Mouse (Mus musculus) embryonic facial prominence, embryonic 11.5 days (tissue): ENCODE data around the gene Akain1. TPM values are rescaled to one million over a fixed set of nuclear protein-coding genes. Genes with fewer than 3 reads are reported as not detected.

Experiments used
- ATAC-seq: fragments of 200-750 bp; cut with Nextera tagmentation; replicated peaks from 2 replicates; pipeline ENCODE4 v1.8.0; 2017; ENCODE audit warnings: low read depth; ENCODE audit not compliant: insufficient number of reproducible peaks, low FRiP score, low TSS enrichment
- DNase-seq: peaks from one replicate; pipeline ENCODE4 v3.0.0-alpha.2; 2015; ENCODE audit warnings: low spot score
- H3K27ac ChIP-seq: fragments of 300-500 bp; sonication (generic); replicated peaks from 2 replicates; pipeline ENCODE4 v1.5.1; 2014; ENCODE audit warnings: mild to moderate bottlenecking, low read depth, low read length, control low read depth
- H3K27me3 ChIP-seq: fragments of 300-500 bp; sonication (generic); 2 replicates; pipeline ENCODE4 v1.6.1; 2014; ENCODE audit warnings: mild to moderate bottlenecking, low read length, moderate library complexity, mixed read lengths; ENCODE audit not compliant: control insufficient read depth, insufficient read depth
- H3K36me3 ChIP-seq: fragments of 300-500 bp; sonication (generic); replicated peaks from 2 replicates; pipeline ENCODE4 v1.6.1; 2014; ENCODE audit warnings: low read depth, mild to moderate bottlenecking, low read length, moderate library complexity, mixed read lengths; ENCODE audit not compliant: control insufficient read depth, insufficient read depth
- H3K4me1 ChIP-seq: fragments of 300-500 bp; sonication (generic); 2 replicates; pipeline ENCODE4 v1.6.1; 2014; ENCODE audit warnings: low read length, mixed read lengths; ENCODE audit not compliant: control insufficient read depth, insufficient read depth
- H3K4me2 ChIP-seq: fragments of 300-500 bp; sonication (generic); 2 replicates; pipeline ENCODE4 v1.6.1; 2014; ENCODE audit warnings: low read depth, mild to moderate bottlenecking, control low read depth, low read length, moderate library complexity
- H3K4me3 ChIP-seq: fragments of 300-500 bp; sonication (generic); 2 replicates; pipeline ENCODE4 v1.5.1; 2014; ENCODE audit warnings: low read depth, low read length, control low read depth
- H3K9ac ChIP-seq: fragments of 300-500 bp; sonication (generic); replicated peaks from 2 replicates; pipeline ENCODE4 v1.6.1; 2014; ENCODE audit warnings: mild to moderate bottlenecking, control low read depth, low read length
- H3K9me3 ChIP-seq: fragments of 300-500 bp; sonication (generic); replicated peaks from 2 replicates; pipeline ENCODE4 v1.6.1; 2016; ENCODE audit warnings: mild to moderate bottlenecking, low read length, inconsistent platforms, mixed read lengths; ENCODE audit not compliant: control insufficient read depth
- WGBS: fragments of 180-500 bp; shearing (Covaris S2); extraction: QIAGEN DNeasy Blood & Tissue Kit; methylation state at CpG from one replicate; pipeline ENCODE4 v1.1.7; 2014; 5-methylcytosine and 5-hydroxymethylcytosine counted together
- polyA plus RNA-seq: library from polyadenylated mRNA; unstranded; fragments of >200 nt; fragmentation: Nextera tagmentation; extraction: Ambion mirVana; gene quantifications from 2 replicates; pipeline ENCODE4 v1.2.1, GENCODE M21; 2014

Akain1 gene
- polyA plus RNA-seq, 1 experiment from 2014 or later: 0.17 TPM

DNA sequence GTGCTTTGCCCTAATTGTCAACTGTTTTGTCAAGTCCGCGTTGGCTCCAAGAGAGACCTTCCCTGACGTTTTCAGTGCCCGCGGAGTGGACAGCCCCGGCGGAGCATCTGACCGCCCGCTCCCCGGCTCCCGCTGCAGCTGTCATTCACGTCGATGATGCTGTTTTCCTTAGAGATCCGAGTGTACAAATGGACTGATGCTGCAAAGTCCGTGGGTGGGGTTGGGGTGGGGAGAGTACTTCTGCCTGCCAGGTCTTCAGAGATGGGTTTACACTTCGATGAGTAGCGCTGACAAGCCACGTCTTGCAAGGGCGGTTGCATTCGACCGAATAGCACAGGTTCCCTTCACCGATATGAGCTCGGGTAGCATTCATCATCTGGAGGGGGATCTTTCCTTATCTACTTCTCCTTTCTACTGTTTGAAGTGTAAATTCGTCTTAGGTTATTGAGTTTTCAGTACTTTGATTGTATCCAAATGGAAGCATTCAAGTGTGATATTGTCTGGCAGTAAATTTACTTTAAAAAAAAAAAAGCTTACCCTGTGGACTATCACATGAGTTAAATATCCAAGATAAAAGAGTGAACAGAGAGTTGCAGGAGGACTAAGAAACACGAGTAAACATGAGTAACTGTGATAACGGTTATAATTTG, 21.3 kb upstream of the Akain1 start:
- DNase-seq: no peak
- no peaks in the 10 kb centered on the region for H3K4me1 ChIP-seq
- WGBS: 3% methylated on average over 26 of the region's 26 CpGs
- peak; percentile 26; the same call in 1 of the 2 replicates for ATAC-seq
- peak overlapping the region; percentile 77; the same call in 1 of the 2 replicates for H3K27ac ChIP-seq
- H3K36me3 ChIP-seq: no peaks in the 10 kb centered on the region
- peak overlapping the region; percentile 85 for H3K9ac ChIP-seq
- peak overlapping the region; percentile 60 for H3K4me3 ChIP-seq
- peak overlapping the region; percentile 69 for H3K4me2 ChIP-seq
- no peaks in the 10 kb centered on the region for H3K9me3 ChIP-seq
- H3K27me3 ChIP-seq: no peaks in the 10 kb centered on the region

DNA sequence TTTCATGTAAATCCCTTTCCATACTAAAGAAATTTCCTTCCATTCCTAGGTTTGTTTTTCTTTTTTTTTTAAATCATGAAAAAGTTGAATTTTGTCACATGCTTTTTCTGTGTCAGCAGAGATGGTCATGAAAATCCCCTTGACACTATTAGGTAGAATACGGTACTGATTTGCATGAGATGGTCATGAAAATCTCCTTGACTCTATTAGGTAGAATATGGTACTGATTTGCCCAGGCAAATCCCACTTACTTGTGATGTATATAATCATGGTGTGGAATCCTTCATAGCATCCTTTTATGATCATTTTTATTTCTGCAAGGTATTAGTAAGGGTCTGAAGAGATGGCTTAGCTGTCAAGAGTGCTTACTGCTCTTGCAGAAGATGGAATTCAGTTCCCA, 17.5 kb upstream of the Akain1 start:
- no peak overlapping the region for H3K9ac ChIP-seq
- no peaks in the 10 kb centered on the region for H3K9me3 ChIP-seq
- WGBS: 6% methylated on average over 1 of the region's 1 CpGs
- H3K4me1 ChIP-seq: no peaks in the 10 kb centered on the region
- peak; percentile 66 for DNase-seq
- no peaks in the 10 kb centered on the region for H3K27me3 ChIP-seq
- ATAC-seq: no peak
- H3K4me3 ChIP-seq: no peak overlapping the region
- no peak overlapping the region for H3K27ac ChIP-seq
- H3K36me3 ChIP-seq: no peaks in the 10 kb centered on the region
- H3K4me2 ChIP-seq: no peak overlapping the region

DNA sequence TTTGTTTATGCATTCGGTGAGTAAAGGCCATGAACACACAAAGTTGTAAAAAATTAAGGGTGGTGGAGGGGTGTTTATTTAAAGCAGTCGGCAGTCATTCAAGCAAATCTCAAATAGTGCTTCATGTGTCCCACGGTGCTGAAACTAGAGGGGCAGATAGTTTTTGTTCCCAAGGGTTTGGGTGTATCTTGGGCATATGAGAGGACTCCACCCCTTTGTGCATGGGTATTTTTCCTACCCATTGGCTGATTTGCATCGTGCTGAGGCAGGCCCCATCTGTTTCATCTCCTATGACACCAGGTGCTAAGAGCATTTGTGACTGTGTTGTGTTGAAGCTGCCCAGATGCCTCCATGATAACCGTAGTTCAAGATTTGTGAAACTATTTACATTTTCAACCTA, 1.3 kb upstream of the Akain1 start:
- 72% methylated on average over 5 of the region's 5 CpGs for WGBS
- peaks cover 20% of the 10 kb centered on the region for H3K27me3 ChIP-seq
- H3K9me3 ChIP-seq: no peaks in the 10 kb centered on the region

DNA sequence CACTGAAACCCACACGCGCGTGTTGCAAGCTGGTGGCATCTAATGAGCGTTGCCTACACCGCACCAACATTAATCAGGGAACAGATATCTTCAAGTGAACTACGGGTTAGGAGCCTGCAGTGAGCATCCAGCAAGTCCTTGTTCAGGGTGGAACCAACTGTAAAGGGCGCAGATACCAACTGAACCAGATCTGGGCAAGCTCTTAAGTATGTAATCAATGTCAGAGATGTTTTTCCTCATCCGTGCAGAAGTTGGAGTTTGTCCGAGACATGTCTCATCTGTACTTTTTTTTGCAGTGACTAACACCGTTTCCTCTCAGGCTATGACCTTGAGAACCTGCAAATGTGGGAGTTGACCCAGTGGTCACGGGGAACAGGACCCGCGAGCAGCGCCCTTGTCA, 640 bp upstream of the Akain1 start:
- H3K27ac ChIP-seq: no peak overlapping the region
- peaks cover 20% of the 10 kb centered on the region for H3K27me3 ChIP-seq
- WGBS: 34% methylated on average over 14 of the region's 14 CpGs
- peak overlapping the region; percentile 67 for H3K4me2 ChIP-seq
- H3K9ac ChIP-seq: no peak overlapping the region
- H3K4me3 ChIP-seq: peak overlapping the region; percentile 23; the same call in 1 of the 2 replicates
- peaks cover 2% of the 10 kb centered on the region; the same call in 1 of the 2 replicates for H3K4me1 ChIP-seq
- ATAC-seq (peak; percentile 11; the same call in 1 of the 2 replicates), DNase-seq (no peak)
- no peaks in the 10 kb centered on the region for H3K36me3 ChIP-seq
- no peaks in the 10 kb centered on the region for H3K9me3 ChIP-seq

More for the DNA sequence above, 1.3 kb upstream of the Akain1 start:
- no peak overlapping the region for H3K4me3 ChIP-seq
- DNase-seq (no peak), ATAC-seq (no peak)
- H3K27ac ChIP-seq: no peak overlapping the region
- no peak overlapping the region for H3K4me2 ChIP-seq
- H3K9ac ChIP-seq: no peak overlapping the region
- peaks cover 2% of the 10 kb centered on the region; the same call in 1 of the 2 replicates for H3K4me1 ChIP-seq
- no peaks in the 10 kb centered on the region for H3K36me3 ChIP-seq

DNA sequence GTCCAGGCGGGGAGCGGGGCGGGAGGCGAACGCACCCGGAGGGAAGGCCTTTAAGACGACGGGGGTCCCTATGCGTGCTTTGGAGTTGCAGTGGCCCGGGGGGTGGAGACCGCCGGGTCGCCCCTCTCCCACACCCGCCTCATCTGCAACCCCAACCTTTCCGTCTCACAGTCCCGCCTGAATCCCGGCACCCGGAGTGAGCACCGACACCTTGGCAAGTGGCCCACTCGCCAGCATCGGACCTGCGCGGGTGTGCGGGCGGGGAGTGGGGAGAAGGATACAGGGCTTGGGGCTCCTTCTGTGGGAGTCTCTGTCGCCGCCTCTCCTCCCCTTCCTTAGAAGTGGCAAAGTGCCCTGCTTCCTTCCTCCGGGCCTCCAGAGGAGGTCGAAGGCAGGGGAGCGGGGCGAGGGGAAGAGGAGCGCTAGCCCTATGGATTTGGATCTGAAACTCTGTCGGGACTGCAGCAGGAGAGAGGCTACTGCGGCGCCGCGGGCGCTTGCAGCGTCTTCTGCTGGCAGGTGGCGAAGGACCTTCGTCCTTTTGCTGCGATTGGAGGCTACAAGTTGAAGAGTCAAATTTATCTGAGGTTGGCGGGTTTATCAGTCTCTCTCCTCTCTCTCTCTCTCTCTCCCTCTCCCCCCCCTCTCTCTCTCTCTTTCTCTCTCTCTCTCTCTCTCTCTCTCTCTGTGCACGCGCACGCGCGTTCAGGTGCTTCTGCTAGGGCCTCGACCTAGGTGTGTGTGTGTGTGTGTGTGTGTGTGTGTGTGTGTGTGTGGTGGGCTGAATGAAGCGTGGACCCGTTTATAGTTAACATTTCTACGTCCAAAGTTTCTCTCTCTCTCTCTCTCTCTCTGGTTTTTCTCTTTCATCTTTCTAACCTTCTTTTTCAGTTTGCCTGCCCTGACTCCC, 700 bp downstream of the Akain1 start:
- peak overlapping the region; percentile 67 for H3K4me2 ChIP-seq
- no peak overlapping the region for H3K27ac ChIP-seq
- H3K9me3 ChIP-seq: no peaks in the 10 kb centered on the region
- peaks cover 20% of the 10 kb centered on the region for H3K27me3 ChIP-seq
- DNase-seq (peak; percentile 29), ATAC-seq (no peak)
- peak overlapping the region; percentile 23 for H3K4me3 ChIP-seq
- no peaks in the 10 kb centered on the region for H3K36me3 ChIP-seq
- H3K9ac ChIP-seq: no peak overlapping the region
- under 1% methylated on average over 52 of the region's 52 CpGs for WGBS
- H3K4me1 ChIP-seq: peaks cover 2% of the 10 kb centered on the region; the same call in 1 of the 2 replicates

DNA sequence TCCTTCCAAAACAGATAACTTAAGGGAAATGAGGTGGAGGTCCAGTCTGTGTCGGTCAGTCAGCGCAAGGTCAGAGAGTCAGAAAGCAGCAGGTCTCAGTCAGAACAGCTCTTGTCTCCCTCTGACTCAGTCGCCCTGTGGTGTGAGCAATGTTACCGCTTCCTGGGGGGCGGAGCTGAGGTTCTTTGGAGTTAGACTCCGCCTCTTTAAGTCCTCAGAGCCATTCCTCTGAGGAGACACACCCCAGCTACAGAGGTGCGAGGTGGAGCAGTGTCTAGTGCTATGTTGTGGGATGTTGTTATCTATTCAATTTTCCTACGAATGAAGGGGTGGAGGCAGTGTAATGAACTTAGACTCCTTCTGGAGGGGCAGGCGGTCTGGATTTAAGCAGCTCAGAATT, 1.9 kb downstream of the Akain1 start:
- Histone ChIP-seq H3K4me3 (no peak overlapping the region), H3K27me3 (peaks cover 20% of the 10 kb centered on the region)
- WGBS: 13% methylated on average over 9 of the region's 9 CpGs

DNA sequence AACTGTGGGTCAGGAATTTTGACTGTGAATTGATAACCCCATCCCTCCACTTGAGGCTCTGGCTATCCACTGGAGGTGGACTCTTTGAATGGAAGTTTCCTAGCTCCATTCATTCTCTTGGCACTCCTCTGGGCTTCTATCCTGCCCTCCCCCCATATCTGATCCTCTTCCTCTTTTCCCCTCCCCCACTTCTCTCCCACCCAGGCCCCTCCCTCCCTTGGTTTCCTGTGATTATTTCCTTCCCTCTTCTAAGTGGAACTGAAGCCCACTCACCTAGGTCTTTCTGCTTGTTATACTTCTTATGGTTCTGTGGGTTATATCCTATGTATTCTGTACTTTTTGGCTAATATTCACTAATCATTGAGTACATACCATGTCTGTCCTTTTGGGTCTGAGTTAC, 9.6 kb downstream of the Akain1 start:
- Histone ChIP-seq H3K4me3 (no peak overlapping the region), H3K27ac (no peak overlapping the region), H3K9me3 (no peaks in the 10 kb centered on the region), H3K4me2 (no peak overlapping the region), H3K27me3 (no peaks in the 10 kb centered on the region), H3K9ac (no peak overlapping the region), H3K4me1 (no peaks in the 10 kb centered on the region), H3K36me3 (no peaks in the 10 kb centered on the region)
- no peak for ATAC-seq
- no peak for DNase-seq

More for the DNA sequence above, 1.9 kb downstream of the Akain1 start:
- Histone ChIP-seq H3K27ac (no peak overlapping the region), H3K9ac (no peak overlapping the region), H3K4me1 (peaks cover 2% of the 10 kb centered on the region; the same call in 1 of the 2 replicates), H3K4me2 (no peak overlapping the region), H3K36me3 (no peaks in the 10 kb centered on the region), H3K9me3 (no peaks in the 10 kb centered on the region)
- ATAC-seq: no peak
- no peak for DNase-seq

DNA sequence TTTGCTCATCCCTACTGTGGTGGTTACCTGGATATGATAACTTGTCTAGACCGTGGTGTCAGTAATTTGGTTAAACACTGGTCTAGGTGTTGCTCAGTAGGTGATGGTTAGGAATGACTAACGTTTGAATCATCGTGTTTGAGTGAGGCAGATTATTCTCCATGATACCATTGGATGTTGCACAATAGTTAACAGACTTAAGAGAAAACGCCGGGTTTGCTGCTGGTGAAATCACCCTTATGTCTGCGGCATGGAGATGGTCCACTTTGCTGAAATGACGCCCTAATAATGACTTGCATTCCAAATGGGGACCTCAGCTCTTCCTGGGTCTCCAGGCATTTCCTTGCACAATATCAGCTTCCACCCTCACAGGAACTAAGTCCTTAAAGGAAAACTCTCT, 22.6 kb downstream of the Akain1 start:
- H3K9me3 ChIP-seq: no peaks in the 10 kb centered on the region
- H3K27me3 ChIP-seq: no peaks in the 10 kb centered on the region
- DNase-seq (no peak), ATAC-seq (no peak)
- H3K27ac ChIP-seq: no peak overlapping the region
- no peaks in the 10 kb centered on the region for H3K4me1 ChIP-seq
- H3K4me3 ChIP-seq: no peak overlapping the region
- 92% methylated on average over 7 of the region's 7 CpGs for WGBS
- H3K4me2 ChIP-seq: no peak overlapping the region
- no peaks in the 10 kb centered on the region for H3K36me3 ChIP-seq
- no peak overlapping the region for H3K9ac ChIP-seq
